Mouse (Mus musculus): Measurements from ENCODE around the gene Snx20. TPM values are rescaled to one million over a fixed set of nuclear protein-coding genes. Genes with fewer than 3 reads are reported as not detected.

Gene Snx20
- total and polyA plus RNA-seq, 3 experiments = 15.9 to 38.8 (median 19.5) TPM

DNA sequence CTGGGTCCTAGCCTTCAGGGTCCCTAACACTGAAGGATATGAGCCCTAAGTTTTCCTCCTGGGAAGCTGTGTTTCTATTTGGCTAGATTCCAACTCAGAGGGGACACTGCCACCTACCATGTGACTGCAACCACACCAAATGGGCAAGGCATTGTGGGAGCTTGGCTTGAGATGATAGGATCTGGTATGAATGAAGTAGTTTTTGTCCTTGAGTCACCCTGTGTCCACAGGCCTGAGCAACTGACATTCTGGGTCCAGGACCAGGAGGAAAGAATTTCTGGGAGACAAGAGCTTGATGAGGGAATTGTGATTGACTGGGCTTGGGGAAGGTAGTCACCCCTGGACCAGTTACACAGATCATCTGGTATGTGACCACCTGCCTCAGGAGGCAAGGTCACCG is 42.0 kb downstream of the Snx20 start:
- ATAC-seq (ENCODE audit: extremely low read depth, insufficient number of reproducible peaks, low FRiP score, poor library complexity, severe bottlenecking) = no peak
- H3K4me3 ChIP-seq (ENCODE audit: low read depth, low read length) = no peak overlapping the region
- DNase-seq (ENCODE audit: low spot score) = no peak
- H3K36me3 ChIP-seq (replicated peaks) = no peaks in the 10 kb centered on the region
- H3K9me3 ChIP-seq (replicated peaks) = no peaks in the 10 kb centered on the region
- no peaks in the 10 kb centered on the region for H3K4me1 ChIP-seq (ENCODE audit: insufficient read depth, low read depth, low read length)
- TF ChIP-seq GATA2 (IDR thresholded peaks at IDR 0.05; ENCODE audit: borderline replicate concordance, low read depth, low read length) = no peak
- TF ChIP-seq TAL1 (conservative IDR thresholded peaks at IDR 0.05; ENCODE audit: low read depth, low read length) = no peak
- no peak for TF ChIP-seq POLR2AphosphoS5 (IDR thresholded peaks at IDR 0.05; ENCODE audit: insufficient replicate concordance, low read depth, low read length)
- TF ChIP-seq GATA1 (IDR thresholded peaks at IDR 0.05; ENCODE audit: borderline replicate concordance, low read length) = no peak
- no peak for TF ChIP-seq CTCF (IDR thresholded peaks at IDR 0.05; ENCODE audit: low read depth, low read length)
- no peaks in the 10 kb centered on the region for H3K27me3 ChIP-seq (ENCODE audit: insufficient read depth, low read length)

DNA sequence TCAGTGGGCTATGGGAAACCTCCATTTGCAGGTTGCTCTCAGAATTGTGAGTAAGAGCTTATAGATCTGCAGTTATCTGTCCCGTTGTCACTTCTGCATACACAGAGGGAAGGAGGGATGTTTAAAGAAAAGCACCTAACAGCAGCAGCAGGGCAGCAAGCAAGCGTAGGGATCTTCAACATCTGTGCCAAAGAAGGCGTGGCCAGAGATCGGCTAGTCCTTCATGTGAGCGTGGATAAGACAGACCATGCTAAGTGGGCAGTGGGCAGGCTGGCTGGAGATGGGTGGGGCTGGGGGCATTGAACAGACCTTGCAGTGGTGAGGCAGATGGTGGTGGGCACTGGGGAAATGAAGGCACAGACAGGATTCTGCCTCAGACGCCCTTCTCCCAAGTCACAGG is 45.7 kb downstream of the Snx20 start:
- no peaks in the 10 kb centered on the region for H3K27me3 ChIP-seq (ENCODE audit: insufficient read depth, low read length)
- no peak for ATAC-seq (ENCODE audit: extremely low read depth, insufficient number of reproducible peaks, low FRiP score, poor library complexity, severe bottlenecking)

DNA sequence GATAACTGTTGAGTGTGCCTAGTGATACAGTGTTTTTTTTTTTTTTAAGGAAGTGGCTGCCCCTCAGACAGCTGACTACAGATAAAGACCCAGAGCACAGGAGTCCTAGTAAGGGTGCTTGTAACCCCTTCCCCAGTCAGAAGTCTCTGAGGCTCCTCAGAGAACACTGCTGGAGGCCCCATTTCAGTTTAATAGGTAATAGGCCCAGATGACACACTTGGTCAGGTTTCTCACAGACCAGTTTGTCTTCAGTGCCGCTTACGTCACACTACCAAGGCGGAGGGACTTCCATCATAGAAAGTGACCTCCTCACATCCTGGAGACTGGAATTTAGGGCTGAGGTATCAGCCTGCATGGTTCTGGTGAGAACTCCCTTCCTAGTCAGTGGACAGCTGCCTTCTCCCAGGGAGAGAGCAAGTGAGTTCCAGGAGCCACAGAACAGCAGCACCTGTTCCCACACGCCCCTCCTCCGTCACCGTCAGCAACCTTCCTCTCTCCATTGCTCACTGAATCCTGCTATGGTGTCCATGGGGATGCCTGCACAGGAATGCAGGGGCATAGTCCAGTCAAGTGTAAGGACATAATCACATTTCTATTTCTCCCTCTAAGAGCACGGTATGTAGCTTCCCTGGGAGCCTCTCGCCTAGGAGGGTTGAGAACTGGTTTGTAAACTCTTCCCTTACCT is 47.6 kb downstream of the Snx20 start:
- no peaks in the 10 kb centered on the region for H3K4me1 ChIP-seq (ENCODE audit: insufficient read depth, low read depth, low read length)
- TF ChIP-seq TAL1 (conservative IDR thresholded peaks at IDR 0.05; ENCODE audit: low read depth, low read length) (no peak), GATA2 (IDR thresholded peaks at IDR 0.05; ENCODE audit: borderline replicate concordance, low read depth, low read length) (no peak), CTCF (IDR thresholded peaks at IDR 0.05; ENCODE audit: low read depth, low read length) (no peak)
- H3K9me3 ChIP-seq (replicated peaks) = no peaks in the 10 kb centered on the region
- DNase-seq (ENCODE audit: low spot score) = no peak
- no peak for ATAC-seq (ENCODE audit: extremely low read depth, insufficient number of reproducible peaks, low FRiP score, poor library complexity, severe bottlenecking)
- H3K36me3 ChIP-seq (replicated peaks) = no peaks in the 10 kb centered on the region
- no peaks in the 10 kb centered on the region for H3K27me3 ChIP-seq (ENCODE audit: insufficient read depth, low read length)
- no peak overlapping the region for H3K4me3 ChIP-seq (ENCODE audit: low read depth, low read length)

More for the DNA sequence above, 45.7 kb downstream of the Snx20 start:
- Histone ChIP-seq H3K9me3 (replicated peaks) (no peaks in the 10 kb centered on the region), H3K4me1 (ENCODE audit: insufficient read depth, low read depth, low read length) (no peaks in the 10 kb centered on the region), H3K36me3 (replicated peaks) (no peaks in the 10 kb centered on the region), H3K4me3 (ENCODE audit: low read depth, low read length) (no peak overlapping the region)
- DNase-seq (ENCODE audit: low spot score) = no peak
- TF ChIP-seq POLR2AphosphoS5 (IDR thresholded peaks at IDR 0.05; ENCODE audit: insufficient replicate concordance, low read depth, low read length) (no peak), CTCF (IDR thresholded peaks at IDR 0.05; ENCODE audit: low read depth, low read length) (no peak), GATA1 (IDR thresholded peaks at IDR 0.05; ENCODE audit: borderline replicate concordance, low read length) (no peak), GATA2 (IDR thresholded peaks at IDR 0.05; ENCODE audit: borderline replicate concordance, low read depth, low read length) (no peak), TAL1 (conservative IDR thresholded peaks at IDR 0.05; ENCODE audit: low read depth, low read length) (no peak)

DNA sequence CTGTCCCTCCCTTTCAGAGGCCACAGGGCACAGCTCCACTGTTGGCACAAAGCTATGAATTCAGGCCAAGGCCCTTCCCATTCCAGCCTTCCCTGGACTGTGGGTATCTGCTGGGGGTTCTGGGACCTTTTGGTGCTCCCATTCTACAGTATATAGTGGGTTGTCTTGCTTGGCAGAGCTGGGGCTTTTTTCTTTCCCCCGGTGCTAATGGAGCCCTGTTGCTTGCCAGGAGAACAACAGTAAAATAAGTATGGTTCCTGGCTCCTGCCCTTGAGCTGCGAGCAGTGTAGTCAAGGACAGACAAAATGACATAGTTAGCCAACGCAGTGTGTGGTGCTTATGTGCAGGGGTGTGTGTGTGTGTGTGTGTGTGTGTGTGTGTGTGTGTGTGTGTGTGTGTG is 52.1 kb downstream of the Snx20 start:
- H3K4me3 ChIP-seq (ENCODE audit: low read depth, low read length) = no peak overlapping the region

DNA sequence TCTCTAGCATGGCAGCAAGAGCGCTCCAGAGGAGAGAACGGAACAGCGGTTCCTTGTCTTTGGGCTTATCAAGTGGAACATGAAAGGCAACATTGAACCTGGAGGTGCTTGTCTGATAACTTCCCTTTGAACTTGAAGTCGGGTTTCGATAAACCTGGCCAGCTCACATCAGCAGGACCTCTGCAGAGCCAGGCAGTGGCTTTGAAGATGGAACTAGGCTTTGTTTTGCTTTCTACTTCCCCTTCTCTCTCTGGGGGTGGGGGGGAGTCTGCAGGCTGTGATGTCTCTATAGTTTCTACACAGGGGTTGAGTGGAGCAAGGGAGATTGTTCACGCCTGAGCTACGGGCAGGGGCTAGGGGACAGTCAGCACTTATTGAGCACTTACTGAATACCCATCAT is 55.1 kb downstream of the Snx20 start:
- DNase-seq (ENCODE audit: low spot score) = no peak
- H3K4me1 ChIP-seq (ENCODE audit: insufficient read depth, low read depth, low read length) = no peaks in the 10 kb centered on the region
- ATAC-seq (ENCODE audit: extremely low read depth, insufficient number of reproducible peaks, low FRiP score, poor library complexity, severe bottlenecking) = no peak
- H3K36me3 ChIP-seq (replicated peaks) = no peaks in the 10 kb centered on the region
- H3K4me3 ChIP-seq (ENCODE audit: low read depth, low read length) = no peak overlapping the region
- TF ChIP-seq CTCF (IDR thresholded peaks at IDR 0.05; ENCODE audit: low read depth, low read length) (no peak), POLR2AphosphoS5 (IDR thresholded peaks at IDR 0.05; ENCODE audit: insufficient replicate concordance, low read depth, low read length) (no peak), GATA2 (IDR thresholded peaks at IDR 0.05; ENCODE audit: borderline replicate concordance, low read depth, low read length) (no peak), TAL1 (conservative IDR thresholded peaks at IDR 0.05; ENCODE audit: low read depth, low read length) (no peak), GATA1 (IDR thresholded peaks at IDR 0.05; ENCODE audit: borderline replicate concordance, low read length) (no peak)
- no peaks in the 10 kb centered on the region for H3K9me3 ChIP-seq (replicated peaks)
- H3K27me3 ChIP-seq (ENCODE audit: insufficient read depth, low read length) = peaks cover 4% of the 10 kb centered on the region; the same call in 1 of the 2 replicates

More for the DNA sequence above, 52.1 kb downstream of the Snx20 start:
- DNase-seq (ENCODE audit: low spot score) (no peak), ATAC-seq (ENCODE audit: extremely low read depth, insufficient number of reproducible peaks, low FRiP score, poor library complexity, severe bottlenecking) (no peak)
- no peaks in the 10 kb centered on the region for H3K36me3 ChIP-seq (replicated peaks)
- H3K4me1 ChIP-seq (ENCODE audit: insufficient read depth, low read depth, low read length) = no peaks in the 10 kb centered on the region
- H3K9me3 ChIP-seq (replicated peaks) = no peaks in the 10 kb centered on the region
- TF ChIP-seq CTCF (IDR thresholded peaks at IDR 0.05; ENCODE audit: low read depth, low read length) = no peak
- TF ChIP-seq POLR2AphosphoS5 (IDR thresholded peaks at IDR 0.05; ENCODE audit: insufficient replicate concordance, low read depth, low read length) = no peak
- TF ChIP-seq GATA1 (IDR thresholded peaks at IDR 0.05; ENCODE audit: borderline replicate concordance, low read length) = no peak
- no peak for TF ChIP-seq TAL1 (conservative IDR thresholded peaks at IDR 0.05; ENCODE audit: low read depth, low read length)
- TF ChIP-seq GATA2 (IDR thresholded peaks at IDR 0.05; ENCODE audit: borderline replicate concordance, low read depth, low read length) = no peak
- peaks cover 4% of the 10 kb centered on the region; the same call in 1 of the 2 replicates for H3K27me3 ChIP-seq (ENCODE audit: insufficient read depth, low read length)

DNA sequence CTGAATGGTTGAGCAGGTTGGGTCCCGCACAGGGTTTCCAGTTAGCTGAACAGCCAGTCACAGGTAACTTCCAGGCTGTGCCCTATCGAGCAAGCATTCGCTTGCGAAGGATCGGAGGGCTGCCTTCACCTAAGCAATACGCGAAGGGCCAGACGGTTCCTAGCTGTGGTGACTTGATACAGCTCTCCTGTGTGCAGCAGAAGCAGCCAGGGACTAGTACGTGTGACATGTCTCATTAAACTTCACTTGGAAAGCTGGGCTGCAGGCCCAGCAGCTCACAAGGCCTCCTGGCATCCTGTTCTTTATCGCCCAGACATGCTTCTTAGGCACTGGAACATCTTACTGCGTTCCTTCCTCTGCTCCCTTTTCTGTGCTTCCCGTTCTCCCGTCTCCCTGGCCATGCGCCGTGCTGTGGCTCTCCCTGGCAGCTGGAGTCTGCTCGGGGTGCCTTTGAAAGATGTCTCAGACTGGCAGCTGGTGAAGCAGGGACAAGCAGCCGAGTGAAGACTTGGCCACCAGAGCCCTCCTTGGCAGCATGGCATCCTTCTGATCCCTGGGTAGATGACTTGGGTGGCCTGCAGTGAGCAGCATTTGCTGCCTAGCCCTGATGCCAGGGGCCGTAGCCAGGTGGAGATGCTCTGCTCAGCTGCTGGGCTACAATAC is 56.1 kb downstream of the Snx20 start:
- Histone ChIP-seq H3K4me1 (ENCODE audit: insufficient read depth, low read depth, low read length) (no peaks in the 10 kb centered on the region), H3K27me3 (ENCODE audit: insufficient read depth, low read length) (peaks cover 4% of the 10 kb centered on the region; the same call in 1 of the 2 replicates), H3K36me3 (replicated peaks) (no peaks in the 10 kb centered on the region), H3K9me3 (replicated peaks) (no peaks in the 10 kb centered on the region), H3K4me3 (ENCODE audit: low read depth, low read length) (no peak overlapping the region)
- DNase-seq (ENCODE audit: low spot score) (no peak), ATAC-seq (ENCODE audit: extremely low read depth, insufficient number of reproducible peaks, low FRiP score, poor library complexity, severe bottlenecking) (no peak)
- TF ChIP-seq TAL1 (conservative IDR thresholded peaks at IDR 0.05; ENCODE audit: low read depth, low read length) (no peak), GATA2 (IDR thresholded peaks at IDR 0.05; ENCODE audit: borderline replicate concordance, low read depth, low read length) (no peak), GATA1 (IDR thresholded peaks at IDR 0.05; ENCODE audit: borderline replicate concordance, low read length) (no peak), POLR2AphosphoS5 (IDR thresholded peaks at IDR 0.05; ENCODE audit: insufficient replicate concordance, low read depth, low read length) (no peak), CTCF (IDR thresholded peaks at IDR 0.05; ENCODE audit: low read depth, low read length) (no peak)

Data from G1E (cell line).